Mouse (Mus musculus) kidney, embryonic 14.5 days (tissue): ENCODE results near the gene Btbd19. TPM values are rescaled to one million over a fixed set of nuclear protein-coding genes. Genes with fewer than 3 reads are reported as not detected.

Experiments
- microRNA-seq: library from miRNA; unstranded; fragments of <30 nt; microRNA quantifications from one replicate; pipeline ENCODE4, GENCODE M21; 2016
- polyA plus RNA-seq: library from polyadenylated mRNA; unstranded; fragments of >200 nt; fragmentation: Nextera tagmentation; extraction: Ambion mirVana; gene quantifications from 2 replicates; pipeline ENCODE4 v1.2.1, GENCODE M21; 2014

Btbd19 gene
- polyA plus RNA-seq, 1 experiment from 2014 or later = 6.2 TPM

Small RNA genes lying within 50 kb of the gene (microRNA-seq; reads per million reads assigned to microRNA genes)
- not detected for gene Gm22398

Other genes starting within 250 kb of the Btbd19 start
- 1.7 and 2.1 TPM in 2 replicates for gene Zswim5, start 248.3 kb downstream of the Btbd19 start, polyA plus RNA-seq
- gene Urod, start 131.3 kb downstream of the Btbd19 start, polyA plus RNA-seq = 83.9 and 101 TPM in 2 replicates
- gene Hectd3, start 130.4 kb downstream of the Btbd19 start, polyA plus RNA-seq = 4.5 and 7.6 TPM in 2 replicates
- gene Eif2b3, start 106.3 kb downstream of the Btbd19 start, polyA plus RNA-seq = 52.9 and 53.2 TPM in 2 replicates
- gene Ptch2, start 29.6 kb downstream of the Btbd19 start, polyA plus RNA-seq = 6.0 and 7.6 TPM in 2 replicates
- gene Tctex1d4, start 1.1 kb upstream of the Btbd19 start, polyA plus RNA-seq = not detected in 2 replicates
- 2.4 and 2.9 TPM in 2 replicates for gene Plk3, start 8.2 kb upstream of the Btbd19 start, polyA plus RNA-seq
- 1,419 and 1,934 TPM in 2 replicates for gene Rps8, start 30.5 kb upstream of the Btbd19 start, polyA plus RNA-seq
- gene Kif2c, start 56.9 kb upstream of the Btbd19 start, polyA plus RNA-seq = 63.8 and 74.6 TPM in 2 replicates
- gene Tmem53, start 126.2 kb upstream of the Btbd19 start, polyA plus RNA-seq = 10.1 and 13.8 TPM in 2 replicates
- 0.15 and 0.54 TPM in 2 replicates for gene Armh1, start 126.4 kb upstream of the Btbd19 start, polyA plus RNA-seq